Mouse (Mus musculus): ENCODE results near the gene Gpr25. TPM values are rescaled to one million over a fixed set of nuclear protein-coding genes. Genes with fewer than 3 reads are reported as not detected.
A peak's percentile ranks its signal among the peaks of the same experiment; 100 is the strongest.

Gpr25 gene
- polyA plus RNA-seq, 1 experiment, result 0.06 TPM

DNA sequence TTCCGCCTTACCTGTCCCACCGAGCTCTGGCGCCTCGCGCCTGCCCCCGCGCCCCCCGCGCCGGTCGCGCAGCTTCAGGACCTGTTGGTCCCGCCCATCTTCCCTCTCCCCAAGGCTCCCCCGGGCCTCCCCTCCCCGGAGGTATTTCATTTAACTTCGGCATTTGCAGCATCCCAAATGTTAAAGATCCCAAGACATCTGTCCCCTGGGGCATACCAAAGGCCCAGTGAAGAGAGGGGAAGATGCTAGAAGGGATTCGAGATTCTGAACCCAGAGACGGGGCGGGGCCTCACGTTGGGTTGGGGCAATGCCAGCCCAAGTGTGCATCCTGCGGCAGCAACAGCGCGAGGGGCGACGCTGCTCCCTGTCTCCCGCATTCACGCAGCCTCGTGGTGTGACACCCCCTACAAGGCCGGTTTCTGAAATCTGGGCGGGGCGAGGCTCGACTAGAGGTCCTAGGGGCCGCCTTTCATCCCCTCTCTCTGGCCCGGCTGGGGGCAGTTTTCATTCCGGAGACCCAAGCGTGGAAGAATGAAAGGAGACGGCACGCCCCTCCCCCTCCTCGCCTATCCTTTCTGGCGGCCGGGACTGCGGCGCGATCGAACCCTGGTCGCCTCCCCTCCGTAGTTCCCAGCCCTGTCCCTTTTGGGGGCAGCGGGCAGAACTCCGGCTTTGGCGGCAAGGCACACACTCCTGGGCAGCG, 26.6 kb downstream of the Gpr25 start, which contains the start of gene Inava:
Gene Inava (minus strand): TSS at position 373 of the 703 bp plus-strand sequence.
- DNase-seq (ENCODE audit: low spot score), result no peak

DNA sequence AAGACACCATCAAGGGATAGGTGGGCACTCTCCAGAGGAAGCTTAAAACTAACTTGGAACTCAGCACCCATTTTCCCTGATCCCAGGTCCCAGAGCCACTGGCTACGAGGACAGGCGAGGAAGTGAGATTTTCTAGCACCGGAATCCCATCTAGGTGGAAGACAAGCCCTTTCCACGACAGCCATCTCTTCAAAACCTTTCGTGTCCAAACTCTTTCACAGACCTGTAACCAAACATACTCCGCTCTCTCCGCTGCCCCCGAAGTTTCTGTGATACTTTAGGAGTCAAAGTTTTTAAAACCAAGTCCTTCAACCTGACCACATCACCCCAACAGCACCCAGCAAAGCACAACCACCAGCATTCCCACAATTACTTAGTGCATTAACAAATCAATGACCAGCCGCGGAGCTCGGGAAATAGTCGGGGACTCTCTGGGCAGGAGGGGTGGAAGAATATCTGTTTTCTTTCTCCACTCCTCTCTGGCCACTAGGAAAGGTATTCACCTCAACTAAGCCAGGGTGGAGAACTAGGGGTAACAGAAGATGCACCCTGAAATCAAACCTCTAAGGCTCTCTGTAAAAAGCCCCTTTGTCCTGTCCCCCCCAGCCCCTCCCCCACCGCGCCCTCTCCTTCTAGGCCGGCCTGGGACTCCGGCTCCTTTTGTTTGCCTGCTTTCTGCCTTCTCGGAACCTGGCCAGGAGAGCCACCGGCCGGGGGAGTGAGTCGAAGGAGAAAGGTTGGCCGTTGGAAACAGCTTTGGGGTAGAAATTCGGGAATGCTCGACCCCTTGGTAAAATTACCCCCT, 27.5 kb downstream of the Gpr25 start:
- no peak for DNase-seq (ENCODE audit: low spot score)

DNA sequence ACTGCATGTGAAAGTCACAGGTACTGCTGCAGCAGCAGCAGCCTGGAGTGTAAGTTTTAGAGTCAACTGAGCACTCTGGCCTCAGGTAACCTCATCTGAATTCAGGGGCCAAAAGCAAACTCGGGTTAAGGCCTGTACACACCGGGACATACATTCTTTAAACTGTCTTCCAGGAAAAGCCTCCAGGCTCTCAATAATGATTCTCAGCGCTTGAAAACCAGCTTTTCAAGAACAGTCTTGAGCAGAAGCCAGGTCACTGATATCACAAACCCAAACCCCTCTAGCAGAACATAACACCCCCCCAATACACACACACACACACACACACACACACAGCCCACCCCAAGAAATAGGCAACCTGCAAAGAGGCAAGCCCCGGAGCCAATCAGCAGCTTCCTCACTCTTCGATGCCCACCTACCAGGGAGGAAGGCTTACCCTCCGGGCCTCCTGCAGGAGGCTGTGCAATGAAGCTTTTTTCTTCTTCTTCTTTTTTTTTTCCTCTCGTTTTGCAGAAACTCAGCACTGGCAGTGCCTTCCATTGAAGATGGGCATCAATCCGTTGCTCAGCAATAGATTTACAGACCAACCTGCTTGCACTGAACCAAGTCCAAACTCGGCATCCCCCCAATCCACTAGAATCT, 28.3 kb downstream of the Gpr25 start:
- DNase-seq (ENCODE audit: low spot score), result no peak

- no peak for DNase-seq (ENCODE audit: low spot score)
These were observed 29.1 kb downstream of the Gpr25 start for GRCm38 (mm10) chr1:136231596-136231995.

DNA sequence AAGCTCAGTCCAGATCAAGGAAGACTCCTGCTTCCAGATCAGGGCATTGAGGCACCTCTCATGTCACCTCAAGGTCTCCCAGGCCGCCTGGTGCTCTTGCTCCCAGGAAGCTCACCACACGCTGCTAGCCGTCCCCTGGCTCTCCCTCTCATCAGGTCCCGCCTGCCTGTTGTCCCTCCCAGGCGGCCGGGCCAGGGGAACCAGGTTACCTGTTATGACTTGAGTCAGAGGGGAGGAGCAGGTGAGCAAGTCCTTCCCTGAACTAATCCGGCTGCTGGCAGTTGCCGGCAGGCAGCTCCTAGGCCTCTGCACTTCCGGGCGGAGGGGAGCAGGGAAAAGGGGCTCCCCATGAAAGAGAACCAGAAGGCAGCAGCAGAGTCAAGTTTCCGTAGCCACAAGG, 30.5 kb downstream of the Gpr25 start:
- DNase-seq (ENCODE audit: low spot score), result peak; percentile 65

DNA sequence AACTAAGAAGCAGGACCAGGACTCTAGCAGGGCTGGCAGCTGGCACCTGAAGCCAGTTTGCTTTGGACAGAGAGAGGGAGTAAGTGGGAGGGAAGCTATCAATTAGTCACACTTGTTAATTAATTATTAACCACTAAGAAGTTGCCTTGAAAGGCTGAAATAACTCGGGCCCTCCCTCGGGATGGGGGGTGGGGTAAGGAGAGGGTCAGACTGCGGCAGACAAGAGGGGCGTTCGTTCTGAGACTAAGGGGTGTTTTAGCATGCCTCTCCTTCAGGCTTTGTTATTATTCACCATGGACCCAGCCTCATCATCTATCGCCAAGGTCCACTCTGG, 31.7 kb downstream of the Gpr25 start:
- DNase-seq (ENCODE audit: low spot score), result no peak

GRCm38 (mm10) chr1:136228328-136229039, 32.2 kb downstream of the Gpr25 start:
- DNase-seq (ENCODE audit: low spot score), result no peak

- DNase-seq (ENCODE audit: low spot score), result no peak
These were observed 32.8 kb downstream of the Gpr25 start for GRCm38 (mm10) chr1:136227870-136228269.

DNA sequence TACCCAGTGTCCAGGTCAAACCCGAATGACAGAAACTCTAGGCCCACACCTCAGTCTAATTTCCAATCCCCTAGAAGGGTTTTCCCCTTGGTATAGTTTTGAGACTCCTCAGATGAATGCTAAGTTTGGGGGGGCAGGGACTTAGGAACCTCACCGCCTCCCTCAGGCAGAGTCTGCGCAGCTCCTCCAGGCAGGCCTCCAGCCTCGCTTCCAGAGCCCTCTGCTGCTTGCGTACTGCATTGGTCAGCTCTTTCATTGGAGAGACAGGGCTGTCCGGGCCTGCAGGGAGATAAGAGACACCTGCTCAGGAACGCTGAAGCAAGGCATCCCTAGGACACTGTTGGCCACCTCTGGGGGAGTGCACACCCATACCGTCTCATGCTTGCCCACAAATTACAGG, 34.0 kb downstream of the Gpr25 start:
- no peak for DNase-seq (ENCODE audit: low spot score)

DNA sequence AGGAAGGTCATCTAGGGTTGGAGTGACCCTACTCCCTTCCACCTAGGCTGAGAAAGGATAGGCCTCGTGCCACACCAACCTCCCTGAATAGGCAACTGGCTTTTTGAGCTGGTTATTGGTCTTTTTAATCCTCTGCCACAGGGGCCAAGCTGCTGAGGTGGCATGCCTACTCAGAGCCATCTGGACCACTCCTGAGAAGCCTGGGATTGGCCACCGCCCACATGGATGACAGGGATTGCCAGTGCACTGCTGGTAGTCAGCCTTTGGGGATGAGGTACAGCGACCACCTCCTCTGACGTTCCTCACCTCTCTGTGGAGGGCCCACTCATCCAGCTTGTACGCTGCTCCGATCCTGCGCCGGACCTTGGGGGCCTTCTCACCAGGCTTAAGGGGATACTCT, 34.8 kb downstream of the Gpr25 start:
- no peak for DNase-seq (ENCODE audit: low spot score)

DNA sequence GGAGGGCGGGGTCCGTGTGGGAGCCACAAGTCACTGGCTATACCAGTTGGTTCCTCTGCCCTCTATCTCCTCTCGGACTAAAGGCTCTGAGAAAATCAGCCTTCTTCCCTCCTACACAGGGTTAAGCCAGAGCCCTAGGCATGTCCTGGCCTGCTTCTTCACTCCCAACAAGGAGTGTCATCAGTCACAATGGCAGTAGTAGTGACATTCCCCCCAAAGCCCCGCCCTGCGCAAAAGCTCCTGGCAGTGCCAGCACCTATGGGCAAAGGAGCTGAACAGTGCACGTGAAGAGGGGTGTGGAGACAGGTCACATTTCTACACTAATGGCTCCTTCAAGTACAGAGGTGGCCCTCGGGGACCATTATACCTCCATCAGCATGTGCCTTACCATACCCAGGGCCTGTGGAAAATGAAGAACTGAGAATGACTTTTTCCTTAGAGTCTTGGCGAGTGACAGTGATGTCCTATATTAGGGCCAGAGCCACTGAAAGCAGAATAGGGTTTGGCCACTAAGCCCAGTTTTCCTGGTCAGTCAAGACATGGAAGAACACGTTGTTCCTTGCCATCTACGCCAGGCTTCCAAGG, 36.8 kb downstream of the Gpr25 start:
- no peak for DNase-seq (ENCODE audit: low spot score)

GRCm38 (mm10) chr1:136222386-136222785, 38.3 kb downstream of the Gpr25 start:
- DNase-seq (ENCODE audit: low spot score), result no peak

DNA sequence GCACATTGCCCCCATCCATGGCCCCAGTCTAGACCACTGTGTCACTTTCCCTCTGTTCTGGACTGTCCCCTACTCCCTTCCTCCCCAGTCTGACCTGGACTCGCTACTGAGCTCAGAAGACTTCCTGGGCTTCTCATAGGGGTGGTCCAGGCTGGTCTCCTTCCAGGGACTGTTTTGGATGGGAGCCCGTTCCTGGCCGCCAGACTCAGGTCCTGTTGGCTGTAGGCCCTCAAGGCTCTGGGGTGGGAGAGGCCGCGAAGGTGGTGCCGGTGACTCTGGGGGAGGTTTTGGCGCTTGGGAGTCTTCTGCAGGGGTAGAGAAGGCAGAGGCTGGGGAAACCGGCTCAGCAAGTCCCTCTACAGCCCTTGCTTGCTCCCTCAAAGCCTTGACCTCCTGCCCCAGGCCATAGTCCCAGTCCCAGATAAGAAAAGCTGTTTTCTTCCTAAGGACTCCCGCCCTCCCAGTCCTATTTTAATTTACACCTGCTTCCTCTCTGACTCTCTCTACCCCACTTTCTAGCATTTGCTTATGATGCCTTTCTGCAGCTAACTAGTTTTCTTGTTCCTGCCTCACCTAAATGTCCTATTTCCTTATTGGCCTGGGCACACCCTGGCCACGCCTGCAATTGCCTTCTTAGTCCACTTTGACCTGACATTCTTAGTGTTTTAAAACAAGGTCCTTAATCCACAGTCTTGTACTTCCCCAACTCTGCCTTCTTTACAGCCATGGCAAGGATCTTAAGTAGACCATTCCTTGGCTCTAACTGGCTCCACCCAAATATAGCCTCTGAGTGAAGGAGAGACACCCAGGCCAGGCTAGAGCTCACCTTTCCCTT, 40.4 kb downstream of the Gpr25 start:
- DNase-seq (ENCODE audit: low spot score), result no peak

GRCm38 (mm10) chr1:136214304-136214703, 46.4 kb downstream of the Gpr25 start:
- no peak for DNase-seq (ENCODE audit: low spot score)

DNA sequence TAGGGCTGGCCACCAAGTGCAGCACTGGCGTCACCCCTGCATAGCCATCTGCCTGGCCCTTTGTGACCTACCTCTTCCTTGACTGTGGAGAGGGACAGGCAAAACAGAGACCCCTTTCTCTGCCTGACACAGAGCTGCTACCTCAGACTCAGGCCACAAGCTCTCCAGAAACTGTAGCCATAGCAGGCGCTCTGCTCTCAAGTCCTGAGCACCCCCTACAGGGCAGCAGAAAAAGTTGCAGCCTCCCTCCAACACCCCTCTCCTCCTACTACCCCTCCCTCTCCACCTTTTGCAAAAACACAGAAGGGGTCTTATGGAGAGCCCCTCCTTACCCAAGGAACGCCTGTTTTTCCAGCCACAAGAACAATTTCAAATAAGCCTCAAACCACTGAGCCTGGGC, 47.9 kb downstream of the Gpr25 start, which contains the start of gene Mroh3:
Gene Mroh3 (minus strand): TSS at position 26 of the 400 bp plus-strand sequence.
- DNase-seq (ENCODE audit: low spot score), result no peak

Other genes starting within 250 kb of the Gpr25 start
- gene Ascl5, start 210.1 kb downstream of the Gpr25 start, polyA plus RNA-seq (2012; rRNA removed), result not detected in 2 replicates
- 0.08 and 0.27 TPM in 2 replicates for gene Cacna1s, start 208.1 kb downstream of the Gpr25 start, polyA plus RNA-seq (2012; rRNA removed)
- gene Kif21b, start 129.5 kb downstream of the Gpr25 start, polyA plus RNA-seq (2012; rRNA removed), result 2.4 and 2.8 TPM in 2 replicates
- 2.0 and 3.1 TPM in 2 replicates for gene Mroh3, start 48.0 kb downstream of the Gpr25 start, polyA plus RNA-seq (2012; rRNA removed)
- gene Inava, start 26.6 kb downstream of the Gpr25 start, polyA plus RNA-seq (2012; rRNA removed), result 22.4 and 24.3 TPM in 2 replicates
- 18.6 and 23.7 TPM in 2 replicates for gene Camsap2, start 85.2 kb upstream of the Gpr25 start, polyA plus RNA-seq (2012; rRNA removed)
- gene Ddx59, start 154.4 kb upstream of the Gpr25 start, polyA plus RNA-seq (2012; rRNA removed), result 8.2 and 9.6 TPM in 2 replicates
- 0.54 and 0.74 TPM in 2 replicates for gene Kif14, start 205.5 kb upstream of the Gpr25 start, polyA plus RNA-seq (2012; rRNA removed)